Mouse (Mus musculus): Measurements from ENCODE around the gene Hist2h4.

The Hist2h4 gene

DNA sequence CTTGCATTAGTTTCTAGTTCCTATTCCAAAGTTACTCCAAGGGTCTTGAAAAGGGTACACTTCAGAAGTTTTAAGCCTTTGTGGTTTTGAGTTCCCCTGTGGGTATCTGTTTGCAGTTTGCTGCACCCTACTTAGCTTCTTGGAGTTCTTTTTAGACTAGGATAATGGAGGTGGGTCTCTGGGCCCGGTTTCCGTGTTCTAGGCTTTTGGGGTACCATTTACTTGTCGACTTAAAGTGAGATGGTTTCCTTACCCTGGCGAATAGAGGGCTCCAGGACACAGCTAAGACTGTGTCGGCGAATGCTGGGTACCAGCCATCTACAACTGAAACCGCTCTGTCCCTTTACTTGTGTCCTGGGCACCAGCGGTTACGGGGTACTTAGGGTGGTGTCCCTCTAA is 41.5 kb downstream of the Hist2h4 start:
- DNase-seq (ENCODE audit: low read depth), result no peak

DNA sequence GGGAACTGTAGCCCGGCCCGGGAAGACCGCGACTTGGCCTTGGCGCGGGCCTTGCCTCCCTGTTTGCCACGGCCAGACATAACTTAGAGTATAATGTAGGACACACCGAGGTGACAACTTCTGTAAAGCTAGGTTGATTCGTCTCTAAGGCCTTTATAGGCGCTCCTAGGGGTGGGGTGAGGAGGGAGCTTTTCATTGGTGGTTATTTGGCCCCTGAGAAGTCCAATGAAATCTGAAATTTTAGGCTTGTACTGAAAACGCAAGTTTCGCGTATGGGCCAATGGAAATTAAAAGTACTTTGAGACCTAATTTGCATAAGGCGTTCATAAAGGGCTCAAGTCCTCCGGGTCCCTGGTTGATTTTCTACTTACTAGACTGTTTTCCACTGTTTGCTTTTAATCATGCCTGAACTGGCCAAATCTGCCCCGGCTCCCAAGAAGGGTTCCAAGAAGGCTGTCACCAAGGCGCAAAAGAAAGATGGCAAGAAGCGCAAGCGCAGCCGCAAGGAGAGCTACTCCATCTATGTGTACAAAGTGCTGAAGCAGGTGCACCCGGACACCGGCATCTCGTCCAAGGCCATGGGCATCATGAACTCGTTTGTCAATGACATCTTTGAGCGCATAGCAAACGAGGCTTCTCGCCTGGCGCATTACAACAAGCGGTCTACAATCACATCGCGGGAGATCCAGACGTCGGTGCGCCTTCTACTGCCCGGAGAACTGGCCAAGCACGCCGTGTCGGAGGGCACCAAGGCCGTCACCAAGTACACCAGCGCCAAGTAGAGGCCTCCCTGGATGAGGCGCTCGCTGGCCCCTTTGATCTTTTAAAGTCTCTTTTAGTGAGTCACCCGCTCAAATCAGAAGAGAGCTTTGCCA is 42.1 kb downstream of the Hist2h4 start, which contains the start of the genes Hist2h2ac and Hist2h2be:
Gene Hist2h2ac, minus strand, starts transcription at position 116 of the 875 bp plus-strand sequence.
Gene Hist2h2be, plus strand, starts transcription at position 355 of the 875 bp plus-strand sequence.
- DNase-seq (ENCODE audit: low read depth), result peak; percentile 96

DNA sequence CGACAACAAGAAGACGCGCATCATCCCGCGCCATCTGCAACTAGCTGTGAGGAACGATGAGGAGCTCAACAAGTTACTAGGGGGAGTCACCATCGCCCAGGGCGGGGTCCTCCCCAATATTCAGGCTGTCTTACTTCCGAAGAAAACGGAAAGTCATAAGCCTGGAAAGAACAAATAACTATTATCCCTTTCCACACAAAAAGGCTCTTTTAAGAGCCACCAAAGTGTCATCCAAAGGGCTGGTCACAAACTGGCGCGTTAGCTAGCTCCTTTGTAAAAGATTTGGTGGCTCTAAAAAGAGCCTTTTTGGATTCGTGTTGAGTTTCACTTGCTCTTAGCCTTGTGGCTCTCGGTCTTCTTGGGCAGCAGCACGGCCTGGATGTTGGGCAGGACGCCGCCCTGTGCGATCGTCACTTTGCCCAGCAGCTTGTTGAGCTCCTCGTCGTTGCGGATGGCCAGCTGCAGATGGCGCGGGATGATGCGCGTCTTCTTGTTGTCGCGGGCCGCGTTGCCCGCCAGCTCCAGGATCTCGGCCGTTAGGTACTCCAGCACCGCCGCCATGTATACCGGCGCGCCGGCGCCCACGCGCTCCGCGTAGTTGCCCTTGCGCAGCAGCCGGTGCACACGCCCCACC is 42.9 kb downstream of the Hist2h4 start:
- DNase-seq (ENCODE audit: low read depth), result peak; percentile 78

DNA sequence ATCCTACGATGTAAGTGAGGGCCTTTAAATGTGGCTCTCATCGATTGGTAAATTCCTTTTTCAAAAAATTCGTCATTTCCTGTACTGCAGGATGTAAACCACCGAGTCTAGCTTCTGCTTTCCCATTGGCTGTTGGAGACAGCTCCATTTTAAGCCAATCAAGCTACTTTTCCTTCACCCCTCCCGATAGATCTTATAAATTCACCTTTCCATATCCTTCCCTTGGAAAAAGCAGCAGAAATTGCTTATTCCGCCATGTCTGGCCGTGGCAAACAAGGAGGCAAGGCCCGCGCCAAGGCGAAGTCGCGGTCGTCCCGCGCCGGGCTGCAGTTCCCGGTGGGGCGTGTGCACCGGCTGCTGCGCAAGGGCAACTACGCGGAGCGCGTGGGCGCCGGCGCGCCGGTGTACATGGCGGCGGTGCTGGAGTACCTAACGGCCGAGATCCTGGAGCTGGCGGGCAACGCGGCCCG is 43.4 kb downstream of the Hist2h4 start, which contains the start of the genes Bola1 and Hist2h2ab:
Gene Bola1, minus strand, starts transcription at position 49 of the 470 bp plus-strand sequence.
Gene Hist2h2ab, plus strand, starts transcription at position 205 of the 470 bp plus-strand sequence.
- peak; percentile 92 for DNase-seq (ENCODE audit: low read depth)

DNA sequence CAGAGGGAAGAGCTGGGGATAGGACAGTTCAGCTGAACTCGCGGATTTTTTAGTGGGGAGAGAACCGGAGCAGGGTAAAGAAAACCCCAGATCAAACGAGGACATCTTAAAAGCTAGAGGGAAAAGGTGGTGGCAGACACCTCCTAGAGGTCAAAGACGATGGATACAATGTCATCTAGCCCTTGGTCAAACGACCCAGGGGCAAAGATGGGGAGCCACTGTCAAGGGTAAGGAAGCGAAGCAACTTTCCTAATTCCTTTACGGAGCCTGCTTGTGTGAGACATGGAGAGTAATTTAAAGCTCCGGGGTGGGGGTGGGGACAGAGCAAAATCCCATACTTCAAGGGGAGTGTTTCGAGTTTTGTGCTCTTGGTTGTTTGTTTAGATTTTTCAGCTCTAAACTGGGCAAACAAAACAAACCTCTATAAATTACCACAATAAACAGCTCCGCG is 43.9 kb downstream of the Hist2h4 start:
- peak; percentile 78 for DNase-seq (ENCODE audit: low read depth)
